Mouse (Mus musculus): ENCODE data around the gene Rexo5. TPM values are rescaled to one million over a fixed set of nuclear protein-coding genes. Genes with fewer than 3 reads are reported as not detected.

The Rexo5 gene
- 10.8 and 11.6 TPM in 2 replicates for polyA plus RNA-seq (2015; fragmentation: Nextera tagmentation; extraction: Ambion mirVana)

DNA sequence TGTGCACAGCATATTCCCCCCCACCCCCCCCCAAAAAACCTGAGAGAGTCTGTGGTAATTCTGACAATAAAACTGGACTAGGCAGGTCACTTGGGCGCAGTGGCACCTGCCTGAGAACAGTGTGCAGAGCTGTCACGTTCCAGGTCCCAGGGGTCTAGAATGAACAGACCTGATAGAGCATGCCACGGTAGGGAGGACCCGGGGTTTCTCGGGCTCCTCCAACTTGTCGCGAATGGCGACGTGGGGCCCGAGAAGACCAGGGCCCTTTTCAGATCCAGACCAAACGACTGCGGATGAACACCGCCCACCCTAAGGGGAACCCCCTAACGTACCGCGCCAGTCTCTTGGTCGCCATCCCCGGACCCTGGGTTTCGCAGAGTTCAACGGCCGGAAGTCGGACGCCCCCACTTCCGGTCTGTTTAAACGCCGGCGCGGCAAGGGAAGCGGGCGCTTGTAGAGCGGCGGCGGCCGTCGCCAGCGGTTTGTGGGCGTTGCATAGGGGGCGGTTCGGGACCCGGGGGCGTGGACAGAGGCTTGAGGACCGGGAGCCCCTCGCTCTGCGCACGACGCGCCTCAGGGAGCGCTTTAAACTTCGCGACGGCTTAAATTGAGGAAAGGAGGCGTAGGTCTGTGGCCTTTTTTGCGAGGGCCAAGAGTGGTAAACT lies at the start of gene Rexo5, which contains the start of gene Eri2:
Rexo5 (plus strand) TSS at position 421 of the 665 bp plus-strand sequence.
Eri2 (minus strand) TSS at position 473 of the 665 bp plus-strand sequence.
- Histone ChIP-seq H3K4me1 (replicated peaks) (peaks cover 20% of the 10 kb centered on the region), H3K4me3 (replicated peaks) (peak within 1 kb of the TSS; percentile 82), H3K4me2 (peak within 1 kb of the TSS; percentile 91), H3K9me3 (replicated peaks) (no peaks in the 10 kb centered on the region), H3K36me3 (replicated peaks) (peaks cover 27% of the 10 kb centered on the region), H3K9ac (peak within 1 kb of the TSS; percentile 81), H3K27ac (replicated peaks) (peak within 1 kb of the TSS; percentile 80), H3K27me3 (no peaks in the 10 kb centered on the region)
- WGBS (ENCODE audit: insufficient replicate concordance) = under 1% methylated on average over 53 of the region's 53 CpGs
- peak; percentile 98 for ATAC-seq (ENCODE audit: insufficient read depth)

DNA sequence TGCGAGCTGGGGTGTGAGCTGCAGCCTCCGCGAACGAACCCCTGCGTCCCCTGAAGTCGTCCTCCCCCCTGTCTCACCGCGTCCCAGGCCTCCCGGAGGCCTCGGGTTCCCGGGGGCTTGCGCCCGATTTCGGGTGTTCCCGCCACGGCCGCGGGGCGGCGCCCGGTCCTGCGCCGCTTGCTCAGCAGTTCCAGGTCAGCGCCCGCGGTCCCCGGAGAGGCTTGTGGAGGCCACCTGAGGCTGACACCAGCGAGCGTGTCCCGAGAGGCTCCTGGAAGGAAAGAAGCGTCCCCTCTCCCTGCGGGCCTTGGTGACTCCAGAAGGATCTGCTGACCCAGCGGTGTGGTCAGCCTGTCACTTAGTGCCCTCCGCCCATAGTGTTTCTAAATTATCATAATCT lies 49.5 kb upstream of the Rexo5 start:
- Histone ChIP-seq H3K9ac (no peak overlapping the region), H3K4me2 (peak overlapping the region; percentile 54), H3K27ac (replicated peaks) (no peak overlapping the region), H3K4me3 (replicated peaks) (peak overlapping the region; percentile 24), H3K9me3 (replicated peaks) (no peaks in the 10 kb centered on the region), H3K36me3 (replicated peaks) (no peaks in the 10 kb centered on the region), H3K4me1 (replicated peaks) (0 out of 2 replicates have a peak, but pooled peaks cover 4% of the 10 kb centered on the region), H3K27me3 (no peaks in the 10 kb centered on the region)
- no peak for ATAC-seq (ENCODE audit: insufficient read depth)
- 5% methylated on average over 34 of the region's 34 CpGs for WGBS (ENCODE audit: insufficient replicate concordance)

DNA sequence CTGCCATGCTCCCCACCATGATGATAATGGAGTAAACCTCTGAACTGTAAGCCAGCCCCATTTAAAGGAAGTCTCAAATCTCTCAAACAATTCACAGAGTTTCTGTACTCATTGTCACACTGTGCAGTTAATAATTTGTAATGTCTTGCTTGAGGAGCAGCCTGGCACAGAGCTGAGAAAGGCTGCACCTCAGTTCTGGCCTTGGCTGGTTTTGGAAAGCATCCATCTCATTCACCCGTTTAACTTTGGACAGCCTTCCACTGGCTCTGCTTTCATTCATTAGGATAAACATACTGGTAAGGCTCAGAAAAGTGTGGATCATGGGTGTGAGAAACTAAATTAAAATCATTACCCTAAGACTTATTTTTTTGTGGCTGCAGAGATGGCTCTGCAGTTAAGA lies 47.9 kb upstream of the Rexo5 start:
- Histone ChIP-seq H3K9ac (no peak overlapping the region), H3K27me3 (no peaks in the 10 kb centered on the region), H3K36me3 (replicated peaks) (no peaks in the 10 kb centered on the region), H3K9me3 (replicated peaks) (no peaks in the 10 kb centered on the region), H3K4me3 (replicated peaks) (no peak overlapping the region), H3K4me1 (replicated peaks) (0 out of 2 replicates have a peak, but pooled peaks cover 4% of the 10 kb centered on the region), H3K27ac (replicated peaks) (no peak overlapping the region), H3K4me2 (no peak overlapping the region)
- ATAC-seq (ENCODE audit: insufficient read depth) = no peak
- 66% methylated on average over 1 of the region's 1 CpGs for WGBS (ENCODE audit: insufficient replicate concordance)

DNA sequence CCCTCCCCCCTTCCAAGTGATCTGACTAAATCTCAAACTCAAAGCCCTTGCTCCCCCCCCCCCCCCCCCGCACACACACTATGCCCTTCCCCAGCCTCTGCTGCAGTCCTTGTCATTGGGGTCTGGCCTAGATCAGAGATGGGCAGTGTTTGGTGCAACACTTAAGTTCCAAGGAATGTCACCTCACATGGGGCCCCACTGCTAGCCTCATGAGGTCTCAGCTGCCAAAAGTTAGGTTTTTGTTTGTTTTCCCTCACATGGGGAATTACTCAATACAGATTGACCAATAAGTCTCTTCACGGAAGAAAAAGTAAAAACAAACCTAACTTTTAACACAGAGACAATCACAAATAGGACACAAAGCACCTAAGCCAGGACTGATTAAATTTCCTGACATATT lies 45.0 kb upstream of the Rexo5 start:
- no peaks in the 10 kb centered on the region for H3K9me3 ChIP-seq (replicated peaks)
- 47% methylated on average over 2 of the region's 2 CpGs for WGBS (ENCODE audit: insufficient replicate concordance)
- no peak overlapping the region for H3K4me2 ChIP-seq
- 0 out of 2 replicates have a peak, but pooled peaks have one; percentile 31 for ATAC-seq (ENCODE audit: insufficient read depth)
- 0 out of 2 replicates have a peak, but pooled peaks cover 4% of the 10 kb centered on the region for H3K4me1 ChIP-seq (replicated peaks)
- no peak overlapping the region for H3K9ac ChIP-seq
- H3K4me3 ChIP-seq (replicated peaks) = no peak overlapping the region
- H3K36me3 ChIP-seq (replicated peaks) = no peaks in the 10 kb centered on the region
- no peak overlapping the region for H3K27ac ChIP-seq (replicated peaks)
- H3K27me3 ChIP-seq = no peaks in the 10 kb centered on the region

DNA sequence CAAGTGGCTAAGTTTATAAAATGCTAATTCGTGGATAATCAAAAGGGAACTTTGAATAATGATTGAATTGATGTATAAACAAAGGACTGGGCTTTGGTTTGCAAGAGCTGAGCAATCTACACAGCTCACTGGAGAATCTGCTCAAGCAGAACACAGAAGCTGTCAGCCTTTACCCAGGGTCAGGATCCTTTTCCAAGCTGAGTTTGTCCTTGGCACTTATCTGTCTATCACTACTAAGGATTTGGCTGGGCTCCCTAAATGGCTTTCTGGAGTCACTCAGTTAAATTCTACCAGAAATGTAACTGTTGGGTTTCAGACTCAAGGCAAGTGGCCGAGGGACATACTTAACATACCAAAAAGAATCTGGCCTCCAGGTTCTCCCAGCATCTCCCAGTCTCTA lies 43.9 kb upstream of the Rexo5 start:
- WGBS (ENCODE audit: insufficient replicate concordance) = 28% methylated on average over 2 of the region's 2 CpGs
- Histone ChIP-seq H3K4me3 (replicated peaks) (no peak overlapping the region), H3K27ac (replicated peaks) (no peak overlapping the region), H3K9me3 (replicated peaks) (no peaks in the 10 kb centered on the region), H3K4me1 (replicated peaks) (no peaks in the 10 kb centered on the region), H3K4me2 (no peak overlapping the region), H3K9ac (no peak overlapping the region), H3K36me3 (replicated peaks) (no peaks in the 10 kb centered on the region), H3K27me3 (no peaks in the 10 kb centered on the region)
- ATAC-seq (ENCODE audit: insufficient read depth) = no peak

DNA sequence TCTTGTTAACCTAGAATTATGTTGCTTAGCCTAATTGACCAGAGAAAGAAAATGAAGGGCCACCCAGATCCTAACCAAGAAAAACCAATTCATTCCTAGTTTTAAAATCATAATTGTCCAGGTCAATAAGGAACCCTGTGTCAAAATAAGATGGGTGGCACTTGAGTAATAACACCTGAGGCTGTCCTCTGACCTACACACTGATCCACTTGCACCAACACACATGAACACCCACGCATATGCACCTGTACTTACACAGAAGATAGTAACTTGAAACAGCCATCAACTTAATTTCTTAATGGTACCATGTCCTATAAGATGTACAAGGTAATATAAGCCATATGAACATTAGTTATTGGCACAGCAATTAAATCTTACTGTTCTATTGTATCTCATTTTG lies 40.1 kb upstream of the Rexo5 start:
- no peak for ATAC-seq (ENCODE audit: insufficient read depth)
- 67% methylated on average over 1 of the region's 1 CpGs for WGBS (ENCODE audit: insufficient replicate concordance)
- no peaks in the 10 kb centered on the region for H3K36me3 ChIP-seq (replicated peaks)
- no peaks in the 10 kb centered on the region for H3K9me3 ChIP-seq (replicated peaks)
- H3K9ac ChIP-seq = no peak overlapping the region
- no peak overlapping the region for H3K4me3 ChIP-seq (replicated peaks)
- no peaks in the 10 kb centered on the region for H3K27me3 ChIP-seq
- H3K27ac ChIP-seq (replicated peaks) = no peak overlapping the region
- H3K4me2 ChIP-seq = no peak overlapping the region
- H3K4me1 ChIP-seq (replicated peaks) = no peaks in the 10 kb centered on the region

DNA sequence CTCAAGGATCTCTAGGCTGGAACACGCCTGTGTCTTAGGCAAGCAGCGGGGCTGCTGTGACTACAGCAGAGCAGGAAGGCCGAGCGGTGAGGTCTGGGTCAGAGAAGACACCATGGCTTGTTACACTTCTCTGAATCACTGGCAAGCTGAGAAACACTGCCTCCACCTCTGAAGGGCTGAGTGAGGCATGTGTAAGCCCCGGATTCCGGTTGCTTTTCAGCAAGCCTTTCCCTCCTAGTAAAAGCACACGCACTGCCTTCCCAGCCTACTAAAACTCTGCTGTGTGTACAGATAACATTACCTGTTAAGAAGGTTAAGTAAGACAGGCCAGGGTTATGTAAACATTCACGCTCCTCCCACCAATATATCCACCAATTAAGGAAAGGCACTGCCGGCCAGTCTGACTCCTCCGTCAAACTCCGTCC lies 33.3 kb upstream of the Rexo5 start, which contains the start of gene Acsm3:
Acsm3 (plus strand) TSS at position 397 of the 425 bp plus-strand sequence.
- H3K36me3 ChIP-seq (replicated peaks) = no peaks in the 10 kb centered on the region
- no peak within 1 kb of the TSS for H3K27ac ChIP-seq (replicated peaks)
- H3K27me3 ChIP-seq = no peaks in the 10 kb centered on the region
- no peaks in the 10 kb centered on the region for H3K9me3 ChIP-seq (replicated peaks)
- 53% methylated on average over 11 of the region's 11 CpGs for WGBS (ENCODE audit: insufficient replicate concordance)
- peak; percentile 70 for ATAC-seq (ENCODE audit: insufficient read depth)
- H3K9ac ChIP-seq = no peak within 1 kb of the TSS
- H3K4me2 ChIP-seq = peak within 1 kb of the TSS; percentile 34
- no peaks in the 10 kb centered on the region for H3K4me1 ChIP-seq (replicated peaks)
- no peak within 1 kb of the TSS for H3K4me3 ChIP-seq (replicated peaks)

DNA sequence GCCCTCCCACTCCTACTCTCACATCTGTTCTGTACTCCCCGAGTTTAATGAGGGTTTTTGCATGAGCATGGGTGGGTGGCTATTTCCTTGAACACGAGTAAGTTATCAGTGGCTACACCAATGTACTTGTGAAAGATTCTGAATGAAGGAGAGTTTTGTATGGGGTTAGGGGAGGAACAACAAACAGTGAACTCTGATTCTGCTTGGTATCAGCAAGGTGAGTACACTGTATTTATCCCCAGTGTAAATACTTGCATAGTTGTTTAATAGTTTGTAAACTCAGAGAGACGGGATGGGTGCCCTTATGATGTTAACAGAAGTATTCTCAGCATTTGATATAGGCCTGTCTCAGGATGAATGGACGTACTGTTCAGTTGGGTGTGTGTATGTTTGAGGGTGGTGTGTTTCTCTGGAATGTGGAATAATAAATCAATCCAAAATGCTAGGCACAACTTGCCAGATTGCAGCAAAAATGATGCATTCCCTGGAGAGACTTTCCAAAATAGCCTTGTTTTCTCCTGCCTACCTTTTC lies 31.6 kb upstream of the Rexo5 start:
- no peak for ATAC-seq (ENCODE audit: insufficient read depth)
- Histone ChIP-seq H3K36me3 (replicated peaks) (no peaks in the 10 kb centered on the region), H3K27me3 (no peaks in the 10 kb centered on the region), H3K4me3 (replicated peaks) (no peak overlapping the region), H3K9me3 (replicated peaks) (no peaks in the 10 kb centered on the region), H3K4me1 (replicated peaks) (no peaks in the 10 kb centered on the region), H3K4me2 (no peak overlapping the region), H3K9ac (no peak overlapping the region), H3K27ac (replicated peaks) (no peak overlapping the region)
- WGBS (ENCODE audit: insufficient replicate concordance) = 41% methylated on average over 4 of the region's 4 CpGs

DNA sequence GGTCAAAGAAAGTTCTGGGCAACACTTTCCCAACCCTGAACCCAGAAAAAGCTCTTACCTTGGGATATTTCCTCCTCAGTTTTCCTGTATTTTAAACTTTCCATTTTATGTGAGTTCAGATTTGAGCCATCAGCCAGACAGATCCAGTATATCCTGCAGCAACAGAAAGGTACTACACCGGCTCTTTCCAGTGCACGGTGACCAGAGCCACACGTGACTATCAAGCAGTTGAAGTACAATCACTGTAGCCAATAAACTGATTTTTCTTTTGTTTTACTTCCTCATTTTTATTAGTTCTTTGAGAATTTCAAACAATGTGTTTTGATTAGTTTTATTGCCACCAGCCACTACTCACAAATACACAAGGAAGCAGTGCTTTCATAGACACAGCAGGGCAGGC lies 29.4 kb upstream of the Rexo5 start:
- Histone ChIP-seq H3K4me1 (replicated peaks) (no peaks in the 10 kb centered on the region), H3K4me3 (replicated peaks) (no peak overlapping the region), H3K4me2 (no peak overlapping the region), H3K27ac (replicated peaks) (no peak overlapping the region), H3K9me3 (replicated peaks) (no peaks in the 10 kb centered on the region), H3K36me3 (replicated peaks) (no peaks in the 10 kb centered on the region), H3K27me3 (no peaks in the 10 kb centered on the region), H3K9ac (no peak overlapping the region)
- WGBS (ENCODE audit: insufficient replicate concordance) = 70% methylated on average over 3 of the region's 3 CpGs
- no peak for ATAC-seq (ENCODE audit: insufficient read depth)

DNA sequence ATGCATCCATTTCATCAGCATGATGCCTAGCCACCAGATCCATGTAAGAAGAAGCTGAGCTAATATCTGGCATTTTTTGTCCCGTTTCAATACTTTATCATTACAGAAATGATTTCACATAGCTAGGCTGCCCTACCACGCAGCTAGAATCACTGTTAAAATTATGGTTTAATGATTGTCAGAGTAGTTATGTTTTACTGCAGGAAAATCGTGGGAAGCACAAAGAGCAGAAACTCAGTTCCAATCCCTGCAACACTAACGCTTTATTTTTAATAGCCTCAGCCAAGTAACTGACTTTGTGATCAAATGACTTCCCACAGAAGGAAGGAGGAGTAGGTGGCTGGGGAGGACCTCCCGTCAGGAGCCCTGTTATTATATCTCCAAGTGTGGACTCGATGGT lies 26.8 kb upstream of the Rexo5 start:
- Histone ChIP-seq H3K27me3 (no peaks in the 10 kb centered on the region), H3K27ac (replicated peaks) (no peak overlapping the region), H3K36me3 (replicated peaks) (no peaks in the 10 kb centered on the region), H3K9ac (no peak overlapping the region), H3K4me1 (replicated peaks) (0 out of 2 replicates have a peak, but pooled peaks cover 3% of the 10 kb centered on the region), H3K4me2 (no peak overlapping the region), H3K4me3 (replicated peaks) (no peak overlapping the region), H3K9me3 (replicated peaks) (no peaks in the 10 kb centered on the region)
- ATAC-seq (ENCODE audit: insufficient read depth) = no peak
- 55% methylated on average over 6 of the region's 6 CpGs for WGBS (ENCODE audit: insufficient replicate concordance)

DNA sequence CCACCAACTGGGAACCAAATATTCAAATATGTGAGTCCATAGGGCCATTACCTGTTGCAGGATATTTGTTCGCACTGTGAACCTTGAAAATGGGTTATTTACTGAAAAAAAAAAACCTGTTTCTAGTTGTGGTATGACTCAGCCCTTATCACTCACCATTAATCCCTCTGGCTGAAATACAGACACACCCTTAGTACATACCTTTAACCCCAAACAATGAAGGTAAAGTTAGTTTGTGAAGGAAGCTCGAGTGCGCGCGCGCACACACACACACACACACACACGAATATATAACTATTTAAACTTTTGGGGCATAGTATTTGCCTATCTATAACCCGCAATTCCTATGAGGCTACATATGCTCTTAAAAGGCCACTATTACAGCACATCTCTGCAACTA lies 23.9 kb upstream of the Rexo5 start:
- no peak overlapping the region for H3K27ac ChIP-seq (replicated peaks)

More for the DNA sequence above, 23.9 kb upstream of the Rexo5 start:
- Histone ChIP-seq H3K9ac (no peak overlapping the region), H3K9me3 (replicated peaks) (no peaks in the 10 kb centered on the region), H3K4me2 (no peak overlapping the region), H3K4me1 (replicated peaks) (0 out of 2 replicates have a peak, but pooled peaks cover 3% of the 10 kb centered on the region), H3K4me3 (replicated peaks) (no peak overlapping the region), H3K36me3 (replicated peaks) (no peaks in the 10 kb centered on the region), H3K27me3 (no peaks in the 10 kb centered on the region)
- ATAC-seq (ENCODE audit: insufficient read depth) = no peak
- WGBS (ENCODE audit: insufficient replicate concordance) = 84% methylated on average over 8 of the region's 8 CpGs
